Mouse (Mus musculus) embryonic facial prominence, embryonic 15.5 days (tissue): ENCODE measurements around the gene Ccnq. TPM values are rescaled to one million over a fixed set of nuclear protein-coding genes. Genes with fewer than 3 reads are reported as not detected.

Source experiments
- microRNA-seq: library from miRNA; unstranded; fragments of <30 nt; microRNA quantifications from one replicate; pipeline ENCODE4, GENCODE M21; 2016; ENCODE audit warnings: borderline number of aligned reads
- polyA plus RNA-seq: library from polyadenylated mRNA; unstranded; fragments of >200 nt; fragmentation: Nextera tagmentation; extraction: Ambion mirVana; gene quantifications from 2 replicates; pipeline ENCODE4 v1.2.1, GENCODE M21; 2015

Gene Ccnq
- polyA plus RNA-seq, 1 experiment from 2014 or later: 39.8 TPM

Small RNA genes lying within 50 kb of the gene (microRNA-seq; reads per million reads assigned to microRNA genes)
- not detected for gene Gm23840

Other genes with a start within 250 kb of the Ccnq start
- gene Sebox, start 248.3 kb downstream of the Ccnq start, polyA plus RNA-seq: 0.17 TPM in 1 of 2 replicates, not detected in the other
- 41.5 and 45.1 TPM in 2 replicates for gene Tmem199, start 239.6 kb downstream of the Ccnq start, polyA plus RNA-seq
- 167 and 170 TPM in 2 replicates for gene Poldip2, start 239.5 kb downstream of the Ccnq start, polyA plus RNA-seq
- 79.6 and 80.7 TPM in 2 replicates for gene Tnfaip1, start 215.4 kb downstream of the Ccnq start, polyA plus RNA-seq
- 187 TPM in 2 replicates for gene Ift20, start 215.4 kb downstream of the Ccnq start, polyA plus RNA-seq
- gene Tmem97, start 201.0 kb downstream of the Ccnq start, polyA plus RNA-seq: 73.4 and 73.5 TPM in 2 replicates
- gene Nlk, start 54.4 kb downstream of the Ccnq start, polyA plus RNA-seq: 10.8 and 12.3 TPM in 2 replicates
- 10.7 and 12.5 TPM in 2 replicates for gene Lyrm9, start 74.9 kb upstream of the Ccnq start, polyA plus RNA-seq
- 1.2 and 2.1 TPM in 2 replicates for gene Nos2, start 169.1 kb upstream of the Ccnq start, polyA plus RNA-seq
- gene Lgals9, start 233.2 kb upstream of the Ccnq start, polyA plus RNA-seq: 47.8 and 49.8 TPM in 2 replicates